Mouse (Mus musculus): ENCODE results near the gene Rad51b.

Gene Rad51b

DNA sequence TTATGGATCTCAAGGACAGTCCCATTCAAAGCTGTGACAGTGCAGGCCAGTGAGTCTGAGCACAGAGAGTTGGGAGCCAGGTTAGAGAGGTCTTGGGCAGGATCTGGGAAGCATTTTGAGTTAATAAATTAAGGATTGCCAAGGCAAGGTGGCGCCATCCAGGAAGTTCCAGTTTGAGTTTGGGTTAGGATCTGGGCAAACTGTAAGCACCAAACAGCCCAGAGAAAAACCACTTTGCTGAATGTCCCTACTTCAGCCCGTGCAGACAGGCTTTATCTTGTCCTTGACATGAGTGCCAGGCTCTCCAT lies 563.1 kb downstream of the Rad51b start:
- no peak for DNase-seq (ENCODE audit: inconsistent ontology term)
